Mouse (Mus musculus) C2C12 (cell line): ENCODE measurements at regions not wholly inside any gene's neighbourhood (a gene's known extent, or its start where the extent isn't known, plus 50 kb on each side); places are given as distances from the start of the nearest gene placed in this dataset.

Experiments
- H3K27me3 ChIP-seq: one replicate; pipeline ENCODE4 v1.6.1; 2011; ENCODE audit not compliant: control insufficient read depth, insufficient read depth, insufficient read length
- H3K36me3 ChIP-seq: one replicate; pipeline ENCODE4 v1.6.1; 2011; ENCODE audit not compliant: control insufficient read depth, insufficient read depth
- H3K4me3 ChIP-seq: one replicate; pipeline ENCODE4 v1.5.1; 2011; ENCODE audit warnings: mild to moderate bottlenecking, control low read depth; ENCODE audit not compliant: poor library complexity, insufficient read depth, severe bottlenecking
- H3K79me2 ChIP-seq: one replicate; pipeline ENCODE4 v1.6.1; 2011; ENCODE audit not compliant: control insufficient read depth, insufficient read depth
- H3K79me3 ChIP-seq: one replicate; pipeline ENCODE4 v1.6.1; 2011; ENCODE audit warnings: low read depth, control low read depth
- H3ac ChIP-seq: one replicate; pipeline ENCODE3; 2011; ENCODE audit warnings: low read depth; ENCODE audit not compliant: control insufficient read depth, insufficient read length
- CEBPB ChIP-seq: IDR thresholded peaks from one replicate; pipeline ENCODE4 v1.6.1; 2011; ENCODE audit warnings: low read depth, mild to moderate bottlenecking, control low read depth, moderate library complexity
- CTCF ChIP-seq: IDR thresholded peaks from one replicate; pipeline ENCODE4 v1.5.1; 2011; ENCODE audit not compliant: control insufficient read depth, insufficient read depth, insufficient read length
- FOSL1 ChIP-seq: IDR thresholded peaks from one replicate; pipeline ENCODE4 v1.8.0; 2011; ENCODE audit warnings: mild to moderate bottlenecking, low read length; ENCODE audit not compliant: poor library complexity, insufficient read depth, severe bottlenecking
- MAX ChIP-seq: IDR thresholded peaks from one replicate; pipeline ENCODE4 v1.6.1; 2011; ENCODE audit warnings: mild to moderate bottlenecking, control low read depth
- MYOD1 ChIP-seq: IDR thresholded peaks from one replicate; pipeline ENCODE4 v1.6.1; 2011; ENCODE audit warnings: low read depth; ENCODE audit not compliant: control insufficient read depth, insufficient read length
- MYOG ChIP-seq: IDR thresholded peaks from one replicate; pipeline ENCODE4 v1.6.1; 2011; ENCODE audit not compliant: control insufficient read depth, insufficient read length; ENCODE audit errors: extremely low read depth
- USF1 ChIP-seq: IDR thresholded peaks from one replicate; pipeline ENCODE4 v1.6.1; 2011; ENCODE audit warnings: low read depth, mild to moderate bottlenecking, control low read depth, moderate library complexity

GRCm38 (mm10) chr15:5299807-5300206 is 55.8 kb upstream of the Ptger4 start:
- Histone ChIP-seq H3K4me3 (no peak overlapping the region), H3K36me3 (no peaks in the 10 kb centered on the region)
- TF ChIP-seq CTCF (no peak), MYOD1 (no peak), USF1 (no peak), MAX (no peak), FOSL1 (no peak), CEBPB (no peak), MYOG (no peak)

GRCm38 (mm10) chr15:5296949-5297348 is 53.0 kb upstream of the Ptger4 start:
- Histone ChIP-seq H3K36me3 (no peaks in the 10 kb centered on the region), H3ac (no peak overlapping the region), H3K4me3 (no peak overlapping the region), H3K27me3 (no peaks in the 10 kb centered on the region), H3K79me3 (no peaks in the 10 kb centered on the region), H3K79me2 (no peaks in the 10 kb centered on the region)
- TF ChIP-seq FOSL1 (no peak), MYOG (no peak), CEBPB (no peak), USF1 (no peak), MYOD1 (no peak), CTCF (no peak), MAX (no peak)

More at GRCm38 (mm10) chr15:5299807-5300206, 55.8 kb upstream of the Ptger4 start:
- Histone ChIP-seq H3K79me3 (no peaks in the 10 kb centered on the region), H3K79me2 (no peaks in the 10 kb centered on the region), H3ac (no peak overlapping the region), H3K27me3 (no peaks in the 10 kb centered on the region)
